8 mouse cellular contexts compared by ENCODE assay signal in the genomic region with DNA sequence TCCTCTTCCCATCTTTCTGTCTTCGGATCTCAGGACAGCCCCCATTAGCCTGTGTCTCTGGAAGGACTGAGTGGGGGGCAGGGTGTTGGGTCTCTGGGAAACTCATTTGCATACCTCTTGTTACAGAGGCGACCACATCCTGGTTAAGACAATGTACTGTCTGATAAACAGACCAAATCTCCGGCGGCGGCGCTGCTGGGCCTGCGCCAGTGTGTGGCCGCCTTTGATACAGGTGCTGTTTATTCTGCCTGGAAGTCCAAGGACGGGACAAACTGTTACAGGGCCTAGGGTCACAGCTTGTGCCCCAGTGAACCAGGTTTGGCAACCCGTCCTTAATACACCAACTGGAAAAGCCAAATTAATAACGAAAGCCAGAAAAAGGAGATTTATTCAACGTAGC. TPM values are rescaled to one million over a fixed set of nuclear protein-coding genes. Genes with fewer than 3 reads are reported as not detected.
DNase-seq lines count a peak whose midpoint lies in the region; ATAC-seq and TF ChIP-seq lines count a peak whose summit lies in the region.

No protein-coding gene starts in this region.

- no peaks in the 10 kb centered on the region; the same call in 1 of the 2 replicates for H3K4me1 ChIP-seq in lung, embryonic 14.5 days (ENCODE audit: insufficient read depth)

- H3K27me3 ChIP-seq in lung, embryonic 14.5 days (ENCODE audit: insufficient read depth, low read length): no peaks in the 10 kb centered on the region

- peak; percentile 63 for ATAC-seq in common myeloid progenitor, adult 5-6 weeks (replicated peaks; ENCODE audit: low read depth, poor library complexity, severe bottlenecking)
- peak; percentile 69 for ATAC-seq in lung, embryonic 14.5 days (ENCODE audit: insufficient read depth)
- ATAC-seq in neutrophil, adult 5-6 weeks (ENCODE audit: extremely low read depth, insufficient number of reproducible peaks, low FRiP score, poor library complexity, severe bottlenecking): peak; percentile 75

- H3K4me3 ChIP-seq in lung, embryonic 14.5 days (ENCODE audit: low read depth, low read length): 0 out of 2 replicates have a peak overlapping the region, but pooled peaks have one; percentile 8

- no peak overlapping the region for H3K9ac ChIP-seq in lung, embryonic 14.5 days

- TF ChIP-seq CTCF in lung, embryonic 14.5 days (IDR thresholded peaks at IDR 0.05; ENCODE audit: low read depth): peak; percentile 25; the same call in 1 of the 2 replicates

- WGBS in lung, embryonic 14.5 days: 10% methylated on average over 12 of the region's 12 CpGs

- H3K9me3 ChIP-seq in lung, embryonic 14.5 days (ENCODE audit: low read depth, low read length): no peaks in the 10 kb centered on the region; the same call in 1 of the 2 replicates

- no peaks in the 10 kb centered on the region for H3K36me3 ChIP-seq in lung, embryonic 14.5 days (ENCODE audit: insufficient read depth)

- peak overlapping the region; percentile 50 for H3K4me2 ChIP-seq in lung, embryonic 14.5 days

- H3K27ac ChIP-seq in lung, embryonic 14.5 days (ENCODE audit: low read depth): no peak overlapping the region

- peak; percentile 38 to 53 for DNase-seq in cerebellum, adult 18-20 months
- DNase-seq in cerebellum, adult 8-10 months: no peak
- DNase-seq in heart, adult 9 months (ENCODE audit: low spot score in 2 of 2): peak; percentile 73 to 81
- peak; percentile 62 for DNase-seq in kidney, adult 18-20 months
- DNase-seq in lung, embryonic 14.5 days: peak; percentile 70
- no peak for DNase-seq in frontal cortex, postnatal 25 days (ENCODE audit: low spot score in 2 of 2)

RNA-seq across cellular contexts. Expression of a gene that starts 33.8 kb away (rescaled TPM):
- 47.1 and 54.4 TPM in 2 replicates for total RNA-seq in common myeloid progenitor, adult 5-6 weeks (2017)
- 6.6 and 6.7 TPM in 2 replicates for polyA plus RNA-seq in lung, embryonic 14.5 days (2014; fragmentation: Nextera tagmentation; extraction: Ambion mirVana)
- 10.2 and 17.8 TPM in 2 replicates for total RNA-seq in neutrophil, adult 5-6 weeks (2017)

Comparison
In these comparisons a context has a peak if more than half of its experiments do, and no peak if none do; other contexts are left out.
1. DNase-seq: peak in cerebellum, adult 18-20 months (2 of 2), heart, adult 9 months (2 of 2), kidney, adult 18-20 months (single experiment) and lung, embryonic 14.5 days (single experiment); none in cerebellum, adult 8-10 months (single experiment) and frontal cortex, postnatal 25 days (0 of 2).
2. Peak in every context shown above with its lines, with median percentiles within 50 percentile points of each other: ATAC-seq.